Mouse (Mus musculus) lung, adult 18-20 months (tissue): ENCODE data around the gene Gins2.
A peak's percentile ranks its signal among the peaks of the same experiment; 100 is the strongest.

Source experiments
- DNase-seq, 2 experiments: peaks; one replicate each; pipeline ENCODE4 v3.0.0; 2022; ENCODE audit warnings: mixed read lengths in 2 of 2

Gins2 gene

DNA sequence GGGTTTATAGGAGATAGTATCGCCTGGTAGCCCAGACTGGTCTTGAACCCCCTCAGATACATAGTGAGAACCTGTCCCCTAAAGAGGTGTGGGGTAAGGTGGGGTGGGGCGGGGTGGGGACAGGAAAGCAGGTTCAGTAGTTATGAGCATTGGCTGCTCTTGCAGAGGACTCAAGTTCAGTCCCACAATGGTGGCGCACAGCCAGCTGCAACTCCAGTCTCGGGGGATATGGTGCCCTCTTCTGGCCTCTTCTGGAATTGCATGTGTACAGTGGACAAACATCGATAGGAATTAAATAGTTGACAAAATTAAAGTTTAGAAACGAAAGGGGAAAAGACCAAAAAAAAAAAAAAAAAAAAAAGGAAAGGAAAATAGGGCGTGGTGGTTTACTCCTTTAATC lies 10.4 kb upstream of the Gins2 start:
- peak; percentile 77 to 82 for DNase-seq

DNA sequence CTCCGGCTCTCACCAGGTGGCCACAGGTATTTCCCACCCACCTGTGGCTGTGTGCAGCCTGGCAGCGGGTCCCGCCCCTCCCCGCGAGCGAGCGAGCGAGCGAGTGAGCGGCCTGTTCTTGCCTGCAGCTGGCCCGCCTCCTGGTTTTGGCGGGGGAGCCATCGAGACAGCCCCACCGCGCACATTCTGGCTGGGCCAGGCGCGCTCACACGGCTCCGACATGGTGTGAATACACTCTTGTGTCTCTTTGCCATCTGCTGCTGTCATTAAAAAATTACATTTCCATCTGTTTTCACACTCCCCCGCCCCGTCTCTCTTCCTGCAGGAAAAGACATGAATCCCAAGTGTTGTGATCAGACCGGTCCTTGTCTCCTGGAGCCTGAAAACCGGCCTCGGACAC lies 9.5 kb upstream of the Gins2 start:
- no peak for DNase-seq

DNA sequence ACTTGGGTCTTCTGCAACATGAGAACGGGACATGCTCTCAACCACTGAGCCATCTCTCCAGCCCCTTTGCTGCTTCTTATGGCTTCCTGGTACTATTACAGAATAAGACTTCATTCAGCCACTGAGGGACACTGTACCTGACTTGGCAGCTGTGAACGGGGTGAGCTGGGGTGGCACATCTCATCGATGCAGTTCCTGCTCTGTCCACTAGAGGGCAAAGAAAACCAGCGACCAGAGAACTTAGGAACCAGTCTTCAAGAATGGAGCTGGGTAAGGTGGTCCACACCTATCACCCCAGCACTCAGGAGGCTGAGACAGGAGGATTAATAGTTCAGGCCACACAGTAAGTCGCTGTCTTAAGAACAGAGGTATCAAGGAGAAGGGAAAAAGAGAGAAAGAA lies 6.9 kb upstream of the Gins2 start:
- peak in 1 of 2 experiments; percentile 49 for DNase-seq

DNA sequence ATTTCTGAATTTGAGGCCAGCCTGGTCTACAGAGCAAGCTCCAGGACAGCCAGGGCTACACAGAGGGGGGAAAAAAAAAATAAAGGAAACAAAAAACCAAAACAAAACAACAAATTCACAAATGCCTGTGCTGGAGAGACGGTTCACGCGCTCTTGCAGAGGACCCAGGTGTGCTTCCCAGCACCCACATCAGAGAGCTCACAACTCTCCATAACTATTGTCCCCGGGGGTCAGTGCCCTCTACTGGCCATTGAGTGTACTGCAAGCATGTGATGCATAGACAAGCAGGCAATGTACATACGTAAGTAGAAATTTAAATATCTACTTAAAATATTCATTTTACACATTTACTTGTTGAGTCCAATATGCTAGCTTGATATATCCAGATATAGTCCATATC lies 5.5 kb upstream of the Gins2 start:
- no peak for DNase-seq

DNA sequence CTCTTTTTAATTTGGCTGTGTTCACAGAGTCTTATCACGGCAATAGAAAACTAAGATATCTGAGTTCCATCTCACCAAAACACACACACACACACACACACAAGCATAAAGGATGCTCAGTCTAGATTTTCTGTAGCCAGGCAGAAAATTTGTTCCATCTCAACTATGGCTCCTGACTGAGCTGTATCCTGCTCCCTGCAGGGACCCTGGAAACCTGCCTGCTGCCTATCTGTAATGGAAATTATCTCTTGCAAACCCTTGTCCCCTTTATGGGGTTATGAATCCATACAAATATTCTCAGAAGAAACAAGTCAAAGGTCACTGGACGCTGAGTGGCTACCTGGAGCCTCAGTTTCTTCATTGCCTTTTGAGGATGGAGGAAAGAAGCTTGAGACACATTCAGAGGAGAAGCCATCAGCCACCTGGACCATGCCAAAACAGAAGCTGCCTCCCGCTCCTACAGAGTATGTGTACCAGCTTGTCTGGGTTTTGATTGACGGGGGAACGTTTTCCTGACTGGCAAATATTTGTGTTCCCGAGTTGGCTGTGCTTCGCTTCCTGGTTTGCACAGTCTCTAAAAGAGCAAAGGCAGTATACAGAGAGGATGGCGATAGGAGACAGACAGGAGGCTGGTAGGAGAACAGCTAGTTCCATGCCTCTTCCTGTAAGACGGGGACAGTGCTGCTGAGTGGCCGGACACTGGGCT lies 2.6 kb upstream of the Gins2 start:
- DNase-seq: peak in 1 of 2 experiments; percentile 42

DNA sequence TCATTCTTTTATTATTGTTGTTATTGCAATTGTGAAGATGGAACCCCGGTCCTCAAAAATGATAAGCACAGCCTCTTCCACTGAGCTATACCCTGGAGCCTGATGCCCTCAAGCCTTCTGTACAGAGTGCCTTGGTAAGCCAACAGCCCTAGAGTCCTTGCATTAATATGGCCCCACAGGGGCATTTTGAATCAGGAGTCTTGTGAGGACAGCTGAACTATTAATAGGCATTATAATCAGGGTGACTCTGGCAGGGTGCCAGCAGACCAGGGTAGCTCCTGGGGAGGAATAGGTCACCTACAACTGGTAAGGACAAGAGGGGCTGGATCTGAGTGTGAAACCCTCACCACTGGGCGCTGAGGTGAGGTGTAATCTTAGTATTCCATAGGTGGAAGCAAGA lies 817 bp upstream of the Gins2 start:
- no peak for DNase-seq

DNA sequence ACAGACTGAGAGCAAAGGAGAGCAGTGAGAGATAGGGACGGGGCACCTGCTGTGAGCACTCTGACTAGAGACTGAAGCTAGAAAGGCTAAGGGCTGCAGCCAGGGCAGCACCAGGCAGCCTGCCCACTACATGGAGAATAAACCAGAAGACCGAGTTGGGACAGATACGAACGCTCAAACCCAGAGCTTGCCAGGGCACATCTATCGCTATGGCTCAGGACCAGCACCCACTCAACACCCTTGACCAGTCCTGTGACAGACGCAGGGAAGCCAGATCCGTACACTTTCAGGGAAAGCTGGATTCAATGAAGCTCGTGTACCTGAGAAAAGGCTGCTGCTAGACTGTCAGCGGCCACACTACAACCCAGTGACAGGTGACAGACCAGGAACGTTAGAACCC lies 3.6 kb downstream of the Gins2 start:
- no peak for DNase-seq

DNA sequence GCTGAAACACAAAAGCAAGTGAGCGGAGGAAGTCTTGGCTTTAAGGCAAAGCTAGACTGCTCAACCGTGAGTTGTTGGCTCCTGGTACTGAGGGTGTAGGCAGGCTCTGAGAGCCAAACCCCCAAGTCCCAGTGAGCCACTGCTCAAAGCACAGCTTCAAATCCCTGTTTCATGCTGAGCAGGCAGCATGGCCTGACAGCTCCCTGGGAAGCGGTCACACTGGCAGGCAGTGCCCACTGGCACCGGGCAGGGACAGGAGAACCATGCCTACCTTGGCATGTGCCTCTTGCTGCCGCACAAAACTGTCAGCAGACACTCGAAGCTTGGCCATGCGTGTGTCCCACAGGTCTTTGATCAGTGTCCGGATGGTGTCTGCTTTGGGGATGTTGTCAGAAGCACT lies 7.3 kb downstream of the Gins2 start:
- no peak for DNase-seq

DNA sequence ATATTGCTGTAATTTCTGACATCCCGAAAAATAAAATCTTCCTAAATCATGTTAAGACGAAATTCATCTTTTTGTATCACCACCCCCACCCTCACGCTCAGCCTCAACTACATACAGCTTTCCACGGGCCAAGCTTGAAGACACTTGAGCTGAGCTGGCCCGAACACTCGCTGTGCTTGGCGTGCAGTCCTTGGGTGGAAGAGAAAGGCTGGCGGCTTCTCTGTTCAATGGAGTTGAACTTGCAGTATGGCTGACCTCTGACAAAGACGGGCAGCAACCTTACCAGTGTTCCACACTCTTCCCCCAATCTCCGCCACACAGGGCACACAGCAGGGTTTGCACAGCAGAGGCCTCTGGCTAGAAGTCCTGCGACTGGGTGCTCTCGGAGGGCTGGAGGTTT lies 7.8 kb downstream of the Gins2 start:
- DNase-seq: no peak

DNA sequence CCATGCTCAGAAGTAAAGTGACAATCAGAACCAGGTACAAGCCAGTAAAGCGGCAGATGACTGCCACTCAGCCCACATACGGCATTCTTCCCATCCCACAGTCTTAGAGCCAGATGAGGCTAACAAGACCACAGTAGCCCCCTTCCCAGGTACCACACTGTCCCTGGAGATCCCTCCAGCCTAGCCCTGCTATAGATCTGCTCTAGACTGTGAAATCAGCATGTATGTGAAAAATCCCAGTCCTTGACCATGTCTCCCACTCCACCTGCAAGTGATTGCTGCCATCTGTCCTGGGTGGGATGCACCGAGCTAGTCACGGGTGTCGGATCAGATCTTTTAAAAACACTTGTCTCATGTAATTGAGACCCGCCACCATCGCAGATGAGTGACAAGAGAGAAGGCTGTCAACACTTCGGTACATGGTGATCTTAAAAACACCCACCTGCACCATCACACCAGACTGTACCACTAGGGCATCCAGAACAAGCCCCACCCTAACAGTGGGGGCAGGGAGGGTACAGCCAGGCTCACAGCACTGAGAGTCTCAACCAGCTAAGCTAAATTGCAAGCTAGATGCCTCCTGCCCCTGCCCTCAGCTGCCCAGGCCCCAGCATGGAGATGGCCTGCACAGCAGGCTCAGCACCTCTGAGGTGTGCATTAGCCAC lies 8.6 kb downstream of the Gins2 start:
- no peak for DNase-seq

DNA sequence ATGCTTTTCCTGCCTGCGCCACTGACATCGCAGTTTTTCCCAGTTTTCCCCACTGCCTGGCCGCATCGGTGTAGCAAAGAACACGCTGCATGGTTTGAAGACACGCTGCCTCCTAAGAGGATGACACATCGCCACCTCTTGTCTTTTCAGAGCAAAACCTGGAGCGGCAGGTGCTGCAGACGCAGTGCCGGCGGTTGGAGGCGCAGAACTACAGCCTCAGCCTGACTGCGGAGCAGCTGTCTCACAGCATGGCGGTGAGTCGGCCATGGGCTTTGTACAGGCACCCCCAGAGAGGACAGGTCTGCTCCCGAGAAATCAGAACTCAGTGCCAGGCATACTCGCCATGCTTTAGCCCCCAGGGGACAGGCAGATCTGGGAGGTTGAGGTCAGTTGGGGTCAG lies 11.3 kb downstream of the Gins2 start:
- no peak for DNase-seq

DNA sequence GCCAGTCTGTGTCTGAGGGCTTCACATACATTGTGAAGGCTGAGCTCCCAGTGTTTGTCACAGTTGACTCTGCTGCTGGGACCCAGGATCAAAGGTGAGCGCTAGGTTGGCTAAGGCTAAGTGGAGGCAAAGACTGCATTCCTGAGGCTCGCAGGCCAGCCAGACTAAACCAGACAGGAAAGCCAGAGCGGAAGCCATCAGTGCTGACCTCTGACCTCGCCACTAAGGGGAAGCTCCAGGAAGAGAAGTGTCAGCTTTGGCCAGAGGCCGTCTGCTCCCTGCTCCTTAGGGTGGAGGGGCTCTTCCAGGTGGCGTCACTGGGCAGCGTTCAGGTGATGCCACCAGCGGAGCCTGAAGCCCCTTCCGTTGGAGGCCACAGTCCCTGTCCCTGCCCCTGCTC lies 13.3 kb downstream of the Gins2 start:
- DNase-seq: no peak

DNA sequence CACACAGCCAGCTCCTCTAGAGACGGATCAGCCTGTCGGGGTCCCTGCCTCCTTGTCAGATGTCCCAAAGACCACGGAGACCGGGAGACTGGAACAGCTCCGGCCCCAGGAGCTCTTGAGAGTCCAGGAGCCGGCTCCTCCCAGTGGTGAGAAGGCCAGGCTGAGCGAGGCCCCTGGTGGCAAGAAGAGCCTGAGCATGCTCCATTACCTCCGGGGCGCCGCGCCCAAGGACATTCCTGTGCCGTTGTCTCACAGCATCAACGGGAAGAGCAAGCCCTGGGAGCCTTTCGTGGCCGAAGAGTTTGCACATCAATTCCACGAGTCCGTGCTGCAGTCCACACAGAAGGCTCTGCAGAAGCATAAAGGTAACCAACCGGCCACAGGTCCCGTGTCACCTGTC lies 14.2 kb downstream of the Gins2 start:
- DNase-seq: no peak

DNA sequence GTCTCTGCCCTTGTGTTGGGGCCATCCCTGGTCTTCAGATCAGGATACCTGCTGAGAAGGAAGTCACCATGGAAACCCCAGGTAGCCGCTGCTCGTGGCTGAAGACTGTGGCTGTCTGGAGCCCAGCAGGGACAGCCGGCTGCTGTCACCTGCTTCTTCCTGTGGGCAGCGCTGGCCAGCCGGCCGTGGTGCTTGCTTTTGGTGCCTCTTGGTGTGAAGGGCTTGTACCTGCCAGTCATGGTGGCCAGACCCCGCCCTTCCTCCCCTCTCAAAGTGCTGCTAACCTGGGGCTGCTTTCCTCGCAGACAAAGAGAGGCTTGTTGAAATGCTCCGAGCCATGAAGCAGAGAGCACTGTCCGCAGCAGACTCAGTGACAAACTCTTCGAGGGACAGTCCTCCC lies 15.2 kb downstream of the Gins2 start:
- no peak for DNase-seq

DNA sequence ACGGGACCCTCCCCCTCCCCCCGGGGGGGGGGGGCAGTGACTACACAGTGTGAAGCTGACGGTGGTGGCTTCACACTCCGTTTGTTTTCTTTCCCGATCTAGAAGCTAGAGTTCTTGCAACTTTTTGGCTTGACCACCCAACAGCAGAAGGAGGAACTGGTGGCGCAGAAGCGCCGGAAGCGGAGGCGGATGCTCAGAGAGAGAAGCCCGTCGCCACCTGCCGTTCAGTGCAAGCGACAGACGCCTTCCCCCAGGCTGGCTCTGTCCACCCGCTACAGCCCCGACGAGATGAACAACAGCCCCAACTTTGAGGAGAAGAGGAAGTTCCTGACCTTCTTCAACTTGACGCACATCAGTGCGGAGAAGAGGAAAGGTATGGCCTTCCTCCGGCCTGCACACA lies 16.6 kb downstream of the Gins2 start:
- peak; percentile 54 for DNase-seq

DNA sequence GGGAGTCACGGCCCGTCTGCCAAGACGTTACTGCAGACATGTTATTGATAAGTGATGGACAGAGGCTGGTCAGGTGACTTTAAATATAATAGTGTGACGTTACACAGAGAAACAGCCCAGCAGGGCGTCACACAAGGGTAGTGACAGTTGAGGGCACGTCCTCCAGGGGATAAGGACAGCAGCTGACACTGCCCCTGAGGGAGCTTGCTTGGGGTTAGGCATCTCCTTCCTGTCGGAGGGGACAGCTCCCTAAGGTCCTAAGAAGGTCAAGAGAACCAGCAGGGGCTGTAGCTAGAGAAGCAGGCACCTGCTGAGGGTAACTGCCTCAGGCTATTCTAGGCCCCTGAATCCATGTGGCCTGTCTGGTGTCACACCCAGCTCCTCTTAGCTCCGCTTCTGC lies 17.5 kb downstream of the Gins2 start:
- DNase-seq: no peak

DNA sequence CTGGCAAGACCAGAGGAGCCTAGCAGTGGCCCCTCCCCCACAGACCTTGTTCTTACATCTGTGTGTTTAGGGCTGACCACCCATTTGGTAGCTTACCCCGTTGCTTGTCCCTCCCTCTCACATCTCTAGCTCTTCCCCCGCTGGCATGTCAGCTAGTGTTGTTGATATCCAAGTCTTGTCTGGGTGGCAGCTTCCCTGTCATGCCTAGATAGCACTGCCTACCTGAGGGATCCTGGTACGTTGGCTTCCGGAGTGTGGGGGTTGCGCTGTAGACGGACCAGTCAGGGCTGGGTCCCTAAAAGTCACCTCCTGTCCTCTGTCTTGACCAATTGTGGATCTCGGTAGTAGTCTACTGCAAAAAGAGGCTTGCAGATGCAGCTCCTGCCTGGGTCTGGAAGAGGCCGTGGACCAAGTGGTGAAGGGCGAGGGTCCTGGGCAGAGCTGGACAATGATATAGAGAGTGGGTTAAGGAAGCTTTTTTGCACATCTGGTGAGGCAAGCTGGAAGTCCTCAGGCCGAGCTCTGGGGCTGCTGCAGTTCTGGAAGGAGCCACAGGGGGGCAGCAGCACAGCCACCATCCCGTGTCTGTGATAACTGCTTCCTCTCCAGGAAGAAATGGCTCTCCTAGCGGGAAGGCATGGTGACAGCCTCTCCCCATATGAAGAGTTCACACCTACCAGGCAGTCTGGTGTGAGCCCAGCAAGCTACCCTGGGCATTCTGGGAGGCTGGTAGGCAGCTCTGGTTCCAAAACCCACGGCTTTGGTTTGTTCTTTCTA lies 19.0 kb downstream of the Gins2 start:
- DNase-seq: peak; percentile 66 to 77

DNA sequence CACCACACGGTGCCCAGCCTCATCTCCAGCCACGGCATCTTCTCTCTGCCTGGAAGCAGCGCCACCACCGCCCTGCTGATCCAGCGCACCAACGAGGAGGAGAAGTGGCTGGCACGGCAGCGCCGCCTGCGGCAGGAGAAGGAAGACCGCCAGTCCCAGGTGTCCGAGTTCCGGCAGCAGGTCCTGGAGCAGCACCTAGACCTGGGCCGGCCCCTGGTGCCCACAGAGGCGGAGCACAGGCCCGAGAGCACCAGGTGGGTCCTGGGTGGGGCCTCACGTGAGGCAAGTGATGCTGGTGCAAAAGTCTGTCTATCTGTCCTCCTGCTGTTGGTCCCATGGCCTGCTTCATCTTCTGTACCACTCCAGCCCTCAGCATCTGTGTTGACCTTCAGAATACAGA lies 20.0 kb downstream of the Gins2 start:
- DNase-seq: no peak

DNA sequence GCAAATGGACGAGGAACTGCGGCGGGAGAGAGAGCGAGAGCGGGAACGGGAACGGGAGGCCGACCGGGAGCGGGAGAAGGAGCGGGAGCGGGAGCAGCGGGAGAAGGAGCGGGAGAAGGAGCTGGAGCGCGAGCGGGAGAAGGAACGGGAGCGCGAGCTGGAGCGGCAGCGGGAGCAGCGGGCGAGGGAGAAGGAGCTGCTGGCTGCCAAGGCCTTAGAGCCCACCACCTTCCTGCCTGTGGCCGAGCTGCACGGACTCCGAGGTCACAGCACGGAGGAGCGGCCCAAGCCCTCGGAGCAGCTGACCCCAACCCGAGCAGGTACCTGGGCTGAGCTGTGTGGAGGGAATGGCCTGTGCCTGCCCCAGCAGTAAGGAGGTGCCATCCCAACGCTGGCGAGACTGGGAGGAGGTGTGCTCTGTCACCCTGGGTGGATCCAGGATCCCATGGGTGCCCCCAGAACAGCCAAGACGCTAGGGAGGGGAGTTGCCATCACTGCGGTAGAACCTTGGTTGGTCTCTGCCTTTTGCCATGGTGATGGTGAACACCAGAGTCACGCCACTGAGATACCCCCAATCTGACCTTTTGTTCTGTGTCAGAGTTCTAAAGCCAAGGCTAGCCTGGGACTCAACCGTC lies 20.8 kb downstream of the Gins2 start:
- no peak for DNase-seq

DNA sequence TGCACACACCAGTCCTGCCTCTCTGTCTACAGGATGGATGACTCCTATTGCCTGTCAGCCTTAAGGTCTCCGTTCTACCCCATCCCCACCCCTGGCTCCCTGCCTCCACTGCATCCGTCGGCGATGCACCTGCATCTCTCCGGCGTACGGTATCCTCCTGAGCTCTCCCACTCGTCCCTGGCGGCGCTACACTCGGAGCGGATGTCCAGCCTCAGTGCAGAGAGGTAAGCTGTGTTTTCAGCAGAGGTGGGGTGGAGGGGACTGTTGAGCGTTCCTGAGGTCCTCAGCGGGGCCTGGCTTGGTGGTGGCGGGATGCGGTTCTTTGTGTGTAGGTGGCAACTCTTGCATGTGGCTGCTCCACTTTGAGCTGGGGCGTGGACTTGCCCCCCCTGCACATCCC lies 21.4 kb downstream of the Gins2 start:
- DNase-seq: no peak

DNA sequence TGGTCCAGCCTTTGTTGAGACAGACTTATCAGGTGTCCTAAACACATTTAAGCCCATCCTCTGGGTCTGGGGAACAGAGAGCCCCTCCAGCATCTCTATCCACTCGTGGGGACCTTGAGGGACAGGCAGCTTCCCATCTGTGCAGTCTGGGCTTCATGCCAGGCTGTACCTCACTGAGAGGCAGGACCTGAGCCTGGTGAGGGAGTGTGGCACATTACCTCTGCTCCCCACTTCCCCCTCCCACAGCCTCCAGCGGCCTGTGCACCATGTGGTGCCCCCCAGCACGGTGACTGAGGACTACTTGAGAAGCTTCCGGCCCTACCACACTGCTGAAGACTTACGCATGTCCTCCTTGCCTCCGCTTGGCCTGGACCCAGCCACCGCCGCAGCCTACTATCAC lies 22.4 kb downstream of the Gins2 start:
- no peak for DNase-seq

DNA sequence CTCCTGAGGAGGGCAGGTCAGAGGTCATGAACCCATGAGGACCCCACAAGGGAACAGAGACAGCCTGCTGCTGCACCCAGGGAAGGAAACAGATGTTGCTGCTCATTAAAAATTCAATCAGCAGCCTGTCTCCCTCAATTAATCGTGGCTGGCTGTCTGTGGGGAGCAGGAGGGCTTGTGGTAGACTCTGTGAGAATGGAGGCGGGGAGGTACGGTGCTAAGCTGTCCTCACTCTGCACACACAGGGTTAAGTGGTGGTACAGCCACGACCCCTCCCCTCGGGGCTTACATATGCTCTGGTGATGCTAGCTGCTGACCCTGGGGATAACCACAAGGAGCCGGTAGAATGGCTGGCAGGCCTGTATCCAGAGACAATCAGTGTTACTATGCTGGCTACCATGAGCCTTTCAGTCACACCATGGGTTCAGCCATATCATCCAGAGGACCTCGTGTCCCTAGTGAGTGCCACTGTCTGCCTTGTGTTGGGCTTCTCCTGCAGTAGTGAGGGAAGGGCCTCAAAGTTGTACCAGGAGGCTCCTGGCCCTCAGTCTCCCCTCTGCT lies 23.9 kb downstream of the Gins2 start:
- DNase-seq: no peak
